Mouse (Mus musculus): Measurements from ENCODE around the gene Ptpdc1. TPM values are rescaled to one million over a fixed set of nuclear protein-coding genes. Genes with fewer than 3 reads are reported as not detected.

Ptpdc1 gene
- total RNA-seq, 2 experiments from 2014 or later: 21.3 to 23.5 TPM

DNA sequence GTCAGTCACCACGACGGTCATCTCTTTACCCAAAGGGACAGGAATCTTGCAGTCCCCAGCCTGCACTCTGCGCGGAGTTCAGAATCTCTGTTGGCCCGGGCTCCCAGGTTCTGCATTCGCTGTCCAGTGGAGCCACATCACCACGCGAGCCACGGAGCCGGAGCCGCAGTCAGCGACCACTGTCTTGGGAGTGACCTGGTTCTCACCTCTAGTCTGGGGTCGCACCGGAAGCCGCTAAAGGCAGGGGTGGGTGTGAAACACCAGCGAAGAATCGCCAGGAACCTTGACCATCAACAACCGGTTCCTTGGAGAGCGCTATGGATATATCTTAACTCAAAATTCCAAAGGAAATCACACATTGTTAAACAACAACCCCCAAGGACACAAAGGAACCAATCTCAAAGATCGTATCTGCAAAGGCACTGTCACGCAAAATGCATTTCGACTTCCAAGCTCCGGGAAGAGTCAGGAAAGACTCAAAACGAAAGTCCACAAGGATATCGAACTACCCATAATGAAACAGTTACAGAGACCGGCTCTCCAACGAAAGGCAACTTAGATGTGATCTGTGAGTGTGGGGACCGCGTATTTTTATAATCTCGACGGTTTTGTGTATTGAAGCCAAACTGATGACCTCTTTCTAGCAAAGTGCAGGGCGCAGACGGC is 33.3 kb upstream of the Ptpdc1 start:
- no peak for DNase-seq (ENCODE audit: extremely low spot score in 1 of 2, low spot score in 2 of 2)
- intact Hi-C loops (cut with DNase I): loop anchor here (10.0 kb wide), 2 partner anchors 346 to 516 kb away; no protein-coding TSS in a partner anchor

DNA sequence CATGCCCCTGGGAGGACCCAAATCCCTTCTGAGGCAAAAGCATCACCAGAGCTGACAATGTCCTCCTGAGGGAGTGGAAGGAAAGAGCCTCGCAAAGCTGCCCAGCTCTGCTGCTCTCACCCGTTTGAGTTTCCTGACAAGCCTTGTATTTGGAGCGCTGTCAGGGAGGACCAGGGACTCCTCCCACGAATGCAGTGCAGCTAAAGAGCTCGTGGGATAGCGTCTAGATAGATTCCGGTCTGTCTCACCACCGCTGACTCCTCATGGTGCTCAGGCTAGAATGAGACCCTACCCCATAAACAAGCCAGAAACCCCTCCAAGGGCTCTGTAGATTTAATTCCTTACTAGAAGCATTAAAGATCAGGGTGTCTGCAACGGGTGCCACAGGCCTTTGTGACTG is 32.3 kb upstream of the Ptpdc1 start:
- intact Hi-C loops (cut with DNase I): loop anchor here (10.0 kb wide), 2 partner anchors 347 to 517 kb away; no protein-coding TSS in a partner anchor
- no peak for DNase-seq (ENCODE audit: extremely low spot score in 1 of 2, low spot score in 2 of 2)

DNA sequence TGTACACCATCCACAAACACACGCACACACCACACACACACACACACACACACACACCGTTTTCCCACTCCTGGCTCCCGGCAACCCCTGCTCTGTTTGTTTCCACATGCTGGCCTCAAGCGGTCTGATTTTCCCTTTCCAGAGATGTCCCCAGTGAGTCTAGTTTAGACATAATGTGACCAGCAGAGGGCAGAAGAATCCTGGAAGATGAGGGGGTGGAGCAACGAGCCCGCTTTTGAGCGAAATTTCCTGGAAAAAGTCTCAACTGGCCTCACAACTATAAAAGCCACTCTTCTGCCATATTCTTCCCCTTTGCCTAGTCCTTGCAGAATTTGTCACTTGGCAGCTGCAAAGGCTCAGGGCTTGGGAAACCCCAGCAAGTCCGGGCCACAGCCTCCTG is 30.2 kb upstream of the Ptpdc1 start:
- intact Hi-C loops (cut with DNase I): loop anchor here (2.0 to 10.0 kb wide), 3 partner anchors 145 to 519 kb away; no protein-coding TSS in a partner anchor
- DNase-seq (ENCODE audit: extremely low spot score in 1 of 2, low spot score in 2 of 2): peak; percentile 60 to 63

DNA sequence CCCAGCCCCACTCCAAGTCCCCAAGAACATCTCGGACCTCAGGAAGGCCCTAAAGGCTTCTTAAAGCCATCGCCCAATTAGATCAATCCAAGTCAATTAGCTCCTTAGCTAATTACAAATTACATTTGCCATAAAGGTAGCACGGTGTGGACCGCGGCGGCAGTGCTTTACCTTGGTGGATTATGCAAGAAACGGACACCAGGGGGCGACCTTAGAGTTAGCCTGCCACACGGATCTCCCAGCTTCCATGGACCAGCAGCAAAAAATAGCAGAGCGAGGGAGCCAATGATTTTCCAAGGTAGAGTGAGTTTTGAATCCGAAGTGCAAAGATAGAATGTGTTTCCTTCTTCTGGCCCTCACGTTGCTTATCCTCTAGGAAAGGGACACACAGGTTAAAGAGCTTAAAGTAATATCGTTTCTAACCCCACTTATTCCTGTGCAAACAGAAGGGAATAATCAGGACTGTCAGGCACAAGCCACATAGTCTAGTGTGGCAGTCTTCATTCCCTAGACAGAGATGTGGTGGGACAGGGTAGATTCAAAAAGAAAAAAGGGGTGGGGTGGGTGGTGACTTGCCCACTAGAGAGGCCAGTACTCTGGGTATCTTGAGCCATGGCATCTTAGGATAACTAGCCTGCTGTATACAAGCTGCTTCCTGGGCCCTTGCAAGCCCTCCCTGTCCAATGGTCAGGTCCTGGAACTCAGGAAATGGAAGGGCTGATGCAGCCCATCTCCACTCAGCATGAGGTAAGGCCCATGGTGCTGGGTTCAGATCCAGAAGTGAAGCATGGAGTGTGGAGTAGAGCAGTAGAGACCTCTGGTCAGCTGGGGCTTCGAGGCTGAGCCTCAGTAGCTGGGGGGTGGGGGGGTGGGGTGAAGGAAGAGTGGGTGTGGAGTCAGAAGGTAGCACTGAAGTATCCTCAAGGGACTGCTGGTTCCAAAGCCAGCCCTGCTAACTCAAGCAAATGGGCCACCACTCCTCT is 28.6 kb upstream of the Ptpdc1 start:
- intact Hi-C loops (cut with DNase I): loop anchor here (2.0 to 10.0 kb wide), 3 partner anchors 147 to 521 kb away; no protein-coding TSS in a partner anchor
- peak; percentile 46 to 72 for DNase-seq (ENCODE audit: extremely low spot score in 1 of 2, low spot score in 2 of 2)

DNA sequence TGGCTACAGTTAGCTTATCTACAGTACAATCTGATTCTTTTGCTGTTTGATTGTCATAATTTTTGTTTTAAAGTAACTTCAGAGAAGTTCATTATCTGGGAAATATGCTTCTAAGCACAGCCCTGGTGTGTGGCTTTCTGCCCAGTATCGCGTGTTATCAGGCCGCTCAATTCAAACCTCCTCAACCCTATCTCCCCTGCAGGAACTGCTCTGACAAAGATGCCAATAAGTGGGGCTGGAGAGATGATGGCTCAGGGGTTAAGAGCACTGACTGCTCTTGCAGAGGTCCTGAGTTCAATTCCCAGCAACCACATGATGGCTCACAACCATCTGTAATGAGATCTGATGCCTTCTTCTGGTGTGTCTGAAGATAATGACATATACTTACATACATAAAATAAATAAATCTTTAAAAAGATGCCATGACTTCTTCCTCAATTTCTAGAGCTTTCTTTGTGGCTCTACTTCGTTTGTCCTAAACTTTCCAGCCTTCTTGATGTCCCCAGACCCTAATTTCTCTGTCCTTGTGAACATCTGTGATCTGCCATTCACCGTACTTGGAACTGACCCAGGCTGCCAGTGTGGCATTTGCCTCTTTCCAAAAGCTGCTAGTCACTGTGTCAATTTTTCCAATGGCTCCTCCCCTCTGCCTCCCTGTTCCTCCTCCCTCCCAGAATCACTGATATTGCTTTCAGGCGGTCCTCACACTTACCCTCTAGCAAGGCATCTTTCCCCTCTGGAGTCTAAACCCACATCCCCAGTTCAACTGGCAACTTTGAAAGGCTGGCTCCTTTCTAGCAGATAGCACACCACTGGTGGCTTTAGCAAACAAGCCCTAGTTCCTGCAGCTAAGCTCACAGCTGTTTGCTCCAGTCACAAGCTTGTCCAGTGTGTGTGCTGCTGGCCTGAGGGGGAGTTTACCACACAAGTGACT is 25.9 kb upstream of the Ptpdc1 start:
- intact Hi-C loops (cut with DNase I): loop anchor here (10.0 kb wide), 2 partner anchors 353 to 523 kb away; no protein-coding TSS in a partner anchor
- DNase-seq (ENCODE audit: extremely low spot score in 1 of 2, low spot score in 2 of 2): no peak

DNA sequence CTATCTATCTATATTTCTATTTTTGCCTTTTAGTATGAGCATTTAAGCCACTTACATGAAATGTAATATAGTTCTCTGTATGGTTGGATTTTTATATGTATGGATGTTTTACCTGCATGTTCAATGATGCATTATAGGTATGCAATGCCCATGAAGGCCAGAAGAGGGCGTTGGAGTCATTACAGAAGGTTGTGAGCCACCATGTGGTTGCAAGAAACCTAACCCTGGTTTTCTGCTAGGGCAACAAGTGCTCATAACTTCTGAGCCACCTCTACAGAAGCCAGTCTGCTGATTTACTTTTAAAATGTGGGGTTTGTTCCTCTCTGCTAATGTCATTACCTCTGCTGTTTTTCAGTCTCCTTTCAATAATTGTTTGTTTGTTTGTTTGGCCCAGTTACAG is 25.2 kb upstream of the Ptpdc1 start:
- DNase-seq (ENCODE audit: extremely low spot score in 1 of 2, low spot score in 2 of 2): no peak
- intact Hi-C loops (cut with DNase I): loop anchor here (10.0 kb wide), 2 partner anchors 354 to 524 kb away; no protein-coding TSS in a partner anchor

DNA sequence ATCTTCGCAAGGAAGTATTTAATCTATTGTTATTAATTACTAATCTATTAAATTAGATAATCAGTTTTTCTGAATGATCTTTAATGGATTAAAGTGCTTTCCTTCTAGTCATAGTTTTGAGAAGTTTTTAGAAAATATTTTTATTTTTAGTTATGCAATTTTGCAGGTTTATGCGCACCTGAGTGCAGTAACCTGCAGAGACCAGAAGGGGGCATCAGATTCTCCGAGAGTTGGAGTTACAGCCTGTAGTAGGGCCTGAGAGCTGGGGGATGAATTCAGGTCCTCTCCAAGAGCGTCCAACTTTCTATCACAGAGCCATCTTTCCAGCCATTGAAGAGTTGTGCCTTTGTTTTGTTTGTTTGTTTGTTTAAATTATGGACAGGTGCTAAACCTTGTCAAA is 21.2 kb upstream of the Ptpdc1 start:
- intact Hi-C loops (cut with DNase I): no loop called here

DNA sequence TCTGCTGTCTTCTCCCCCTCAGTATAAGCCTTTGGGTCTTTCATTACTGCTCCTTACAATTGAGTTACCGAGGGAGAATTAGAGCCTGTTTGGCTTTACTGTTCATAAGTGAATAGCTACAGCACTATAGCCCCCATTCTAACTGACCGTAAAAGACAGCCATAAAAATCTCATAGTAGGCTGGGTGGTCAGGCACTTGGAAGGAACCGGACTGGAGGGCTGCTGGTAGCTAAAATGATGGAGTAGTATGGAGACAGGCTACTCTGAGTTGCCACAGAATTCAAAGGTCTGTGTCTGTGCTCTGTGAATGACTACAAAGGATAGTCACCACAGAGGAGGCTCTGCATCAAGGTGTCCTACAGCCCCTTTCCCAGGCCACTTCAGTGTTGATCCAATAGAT is 18.5 kb upstream of the Ptpdc1 start:
- intact Hi-C loops (cut with DNase I): no loop called here
- DNase-seq (ENCODE audit: extremely low spot score in 1 of 2, low spot score in 2 of 2): no peak

More for the DNA sequence above, 21.2 kb upstream of the Ptpdc1 start:
- DNase-seq (ENCODE audit: extremely low spot score in 1 of 2, low spot score in 2 of 2): no peak

DNA sequence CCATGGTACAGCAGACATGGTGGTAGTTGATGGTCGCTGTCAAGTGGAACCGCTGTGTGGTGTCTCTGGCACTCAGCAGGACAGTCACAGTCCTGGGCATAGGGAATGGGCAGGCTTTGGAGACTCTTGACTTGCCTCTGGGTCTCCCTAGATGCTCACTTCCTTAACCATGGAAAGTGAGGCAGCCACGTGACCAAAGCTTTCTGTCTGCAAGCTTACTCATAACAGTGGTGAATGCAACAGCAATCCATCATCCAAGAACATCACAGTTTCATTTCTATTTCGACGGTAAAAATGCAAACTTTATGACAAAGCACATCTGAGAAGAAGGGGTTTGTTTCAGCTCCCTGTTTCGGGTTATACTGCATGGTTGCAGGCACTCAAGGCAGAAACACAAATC is 17.6 kb upstream of the Ptpdc1 start:
- DNase-seq (ENCODE audit: extremely low spot score in 1 of 2, low spot score in 2 of 2): no peak
- intact Hi-C loops (cut with DNase I): no loop called here

DNA sequence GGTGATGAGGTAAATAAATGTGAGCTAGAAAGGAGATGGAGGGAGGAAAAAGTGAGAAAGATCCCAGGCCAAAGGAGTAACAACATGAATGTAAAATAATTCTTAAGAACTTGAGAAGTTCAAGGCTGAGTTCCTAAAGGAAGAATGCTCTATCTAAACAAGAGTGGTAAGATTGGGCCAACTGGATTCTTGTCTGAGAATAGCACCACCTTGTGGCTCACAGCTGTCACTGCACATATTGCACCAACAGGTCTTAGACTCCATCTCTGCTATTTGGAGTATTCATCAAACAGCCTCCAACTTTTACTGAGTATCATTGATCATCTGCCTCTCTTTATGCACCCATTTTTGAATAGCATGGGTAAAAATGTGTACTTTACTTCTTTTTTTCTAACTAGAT is 14.1 kb upstream of the Ptpdc1 start:
- DNase-seq (ENCODE audit: extremely low spot score in 1 of 2, low spot score in 2 of 2): peak; percentile 51 to 69
- intact Hi-C loops (cut with DNase I): loop anchor here (2.0 kb wide), 1 partner anchor 111 kb away; no protein-coding TSS in a partner anchor

DNA sequence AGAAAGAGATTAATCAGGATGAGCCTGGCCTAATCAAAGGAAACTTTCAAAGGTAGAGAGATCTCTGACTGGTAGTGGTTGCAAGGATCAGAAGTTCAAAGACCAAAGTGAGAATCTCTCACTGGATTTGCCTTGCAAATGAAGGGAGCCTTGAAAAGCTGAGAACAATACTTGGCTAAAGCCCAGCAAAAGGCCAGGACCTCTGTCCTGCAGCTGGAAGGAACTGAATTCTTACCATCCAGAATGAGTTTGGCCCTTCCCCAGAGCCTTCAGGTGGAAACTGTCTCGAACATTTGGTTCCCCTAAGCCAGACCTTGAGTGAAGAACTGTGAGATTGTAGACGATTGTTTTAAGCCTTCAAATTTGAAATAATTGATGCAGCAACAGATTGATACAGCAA is 12.2 kb upstream of the Ptpdc1 start:
- intact Hi-C loops (cut with DNase I): loop anchor here (2.0 kb wide), 1 partner anchor 109 kb away; no protein-coding TSS in a partner anchor
- DNase-seq (ENCODE audit: extremely low spot score in 1 of 2, low spot score in 2 of 2): no peak

DNA sequence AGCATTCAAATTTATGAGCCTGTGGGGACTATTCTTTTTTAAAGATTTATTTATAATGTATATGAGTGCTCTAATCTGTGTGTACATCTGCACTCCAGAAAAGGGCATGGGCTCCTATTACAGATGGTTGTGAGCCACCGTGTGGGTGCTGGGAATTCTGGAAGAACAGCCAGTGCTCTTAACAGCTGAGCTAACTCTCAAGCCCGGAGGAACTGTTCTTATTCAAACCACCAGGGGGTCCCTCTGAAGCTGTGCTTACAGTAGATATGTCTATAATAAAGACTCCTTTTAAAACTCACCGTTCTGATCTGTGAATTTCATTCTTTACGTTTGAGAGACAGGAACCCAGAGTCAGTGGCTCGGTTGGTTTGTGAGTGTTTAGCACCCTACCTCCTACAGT is 6.2 kb upstream of the Ptpdc1 start:
- no peak for DNase-seq (ENCODE audit: extremely low spot score in 1 of 2, low spot score in 2 of 2)
- intact Hi-C loops (cut with DNase I): no loop called here

DNA sequence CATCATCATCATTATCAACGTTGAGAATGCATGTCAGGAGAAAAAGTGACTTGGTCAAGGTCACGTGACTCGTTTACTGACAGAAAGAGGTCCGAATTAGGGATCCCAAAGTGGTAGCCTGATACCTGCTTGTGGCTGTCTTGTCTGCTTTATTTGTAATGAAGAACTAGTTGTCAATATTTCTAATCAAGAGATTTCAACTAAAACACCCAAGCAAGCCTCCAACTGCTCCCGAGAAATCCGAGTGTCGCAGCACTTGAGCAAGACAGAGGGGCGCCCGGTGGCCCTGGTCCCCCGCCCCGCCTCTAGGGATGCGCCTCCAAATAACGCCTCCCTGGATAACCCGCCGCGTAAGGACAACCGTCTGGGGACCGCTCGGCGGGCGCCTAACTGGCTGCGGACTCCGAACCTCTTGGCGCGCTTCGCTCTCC is 481 bp downstream of the Ptpdc1 start:
- intact Hi-C loops (cut with DNase I): loop anchor here (5.0 kb wide), 2 partner anchors 48 to 98 kb away; no protein-coding TSS in a partner anchor
- peak in 1 of 2 experiments; percentile 29 for DNase-seq (ENCODE audit: extremely low spot score in 1 of 2, low spot score in 2 of 2)

DNA sequence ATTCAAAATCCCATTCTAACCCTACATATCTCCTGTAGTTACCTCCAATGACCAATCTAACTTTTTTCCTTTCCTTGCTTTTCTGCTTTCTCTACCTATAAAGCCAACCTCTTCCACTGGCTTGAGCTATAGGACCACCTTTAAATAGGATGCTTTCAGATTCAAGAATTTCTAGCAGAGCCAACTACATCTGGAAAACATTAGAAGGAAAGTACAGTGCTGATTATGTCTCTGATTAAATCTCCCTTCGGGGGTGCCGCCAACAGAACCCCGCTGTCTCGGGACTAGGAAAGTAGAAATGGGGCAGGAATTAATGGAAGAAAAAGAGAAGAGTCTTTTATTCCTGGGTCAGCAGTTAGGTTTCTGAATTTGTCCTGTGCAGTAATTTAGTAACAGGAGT is 6.6 kb downstream of the Ptpdc1 start:
- DNase-seq (ENCODE audit: extremely low spot score in 1 of 2, low spot score in 2 of 2): no peak
- intact Hi-C loops (cut with DNase I): no loop called here

DNA sequence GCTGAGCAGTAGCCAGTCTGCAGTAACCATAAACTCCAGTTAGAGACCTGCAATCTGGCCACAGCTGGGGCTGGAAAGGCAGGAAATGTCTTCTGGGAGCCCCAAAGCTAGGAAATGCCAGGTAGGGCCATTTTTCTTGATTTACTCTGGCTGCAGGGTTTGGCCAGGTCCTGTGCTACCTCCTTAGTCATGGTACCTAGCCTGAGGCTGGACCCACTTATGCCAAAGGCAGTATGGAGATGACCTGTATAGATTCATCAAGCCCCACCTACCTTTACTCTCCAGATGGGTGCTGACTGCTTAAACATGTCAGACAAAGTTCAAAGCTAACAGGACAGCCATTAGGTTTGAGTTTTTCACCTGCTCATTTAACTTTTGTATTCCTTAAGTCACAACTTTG is 7.7 kb downstream of the Ptpdc1 start:
- no peak for DNase-seq (ENCODE audit: extremely low spot score in 1 of 2, low spot score in 2 of 2)
- intact Hi-C loops (cut with DNase I): no loop called here

DNA sequence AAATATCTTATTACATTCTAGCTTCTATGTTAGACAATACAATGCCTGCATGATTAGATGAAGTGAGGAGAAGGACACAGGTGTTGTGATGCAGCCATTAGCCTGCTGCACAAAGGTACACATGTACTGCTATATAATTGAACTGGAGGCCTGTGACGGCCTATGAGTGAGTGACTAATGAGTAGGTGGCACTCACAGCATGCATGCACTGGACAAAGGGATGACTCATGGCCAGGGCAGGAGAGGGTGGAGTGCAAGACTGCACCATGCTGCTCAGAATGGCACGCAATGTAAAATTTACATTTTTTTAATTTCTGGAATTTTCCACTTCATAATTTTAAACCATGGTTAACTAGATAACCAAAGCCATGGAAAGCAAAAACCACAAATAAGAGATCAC is 10.9 kb downstream of the Ptpdc1 start:
- intact Hi-C loops (cut with DNase I): no loop called here
- no peak for DNase-seq (ENCODE audit: extremely low spot score in 1 of 2, low spot score in 2 of 2)

DNA sequence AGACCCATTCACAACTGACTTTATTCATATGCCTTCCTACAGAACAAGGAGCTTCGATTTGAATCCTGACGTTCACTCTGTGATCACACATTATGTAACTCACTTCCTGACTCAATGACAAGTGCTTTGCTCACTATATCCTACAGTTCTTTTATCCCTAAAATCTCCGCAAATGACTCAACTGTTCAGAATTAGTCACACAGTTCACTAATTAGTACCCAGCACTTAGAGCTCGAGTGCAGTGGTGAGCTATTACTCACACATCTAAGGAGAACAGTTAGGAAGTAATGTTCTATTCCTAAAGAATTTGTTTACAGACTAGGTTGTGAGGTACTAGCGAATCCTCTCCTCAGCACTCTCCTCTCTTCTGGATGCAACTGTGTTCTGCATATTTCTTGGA is 16.4 kb downstream of the Ptpdc1 start:
- DNase-seq (ENCODE audit: extremely low spot score in 1 of 2, low spot score in 2 of 2): no peak
- intact Hi-C loops (cut with DNase I): no loop called here

DNA sequence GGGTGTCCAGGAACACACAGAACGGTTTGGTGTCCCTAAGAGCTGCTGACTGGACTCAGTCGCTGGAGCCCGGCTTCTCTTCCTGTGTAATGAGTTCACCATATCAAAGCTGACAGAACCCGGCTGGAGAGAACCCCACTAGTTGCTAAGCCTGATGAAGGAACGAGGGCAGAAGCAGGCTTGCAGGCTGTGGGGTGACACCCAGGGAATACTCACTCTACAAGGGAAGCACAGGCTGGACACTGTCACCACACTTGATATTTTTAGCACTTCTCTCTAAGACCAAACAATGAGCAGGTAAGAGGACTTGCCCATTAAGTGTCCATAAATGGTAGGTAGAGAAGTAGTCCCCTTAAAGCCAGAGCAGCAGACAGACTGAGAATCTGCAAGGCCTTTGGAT is 20.9 kb downstream of the Ptpdc1 start:
- DNase-seq (ENCODE audit: extremely low spot score in 1 of 2, low spot score in 2 of 2): no peak
- intact Hi-C loops (cut with DNase I): no loop called here
